Mouse (Mus musculus): ENCODE data around the gene Kbtbd2.

- TF ChIP-seq CTCF (IDR thresholded peaks at IDR 0.05; ENCODE audit: insufficient read depth, low read depth, low read length) (no peak), POLR2A (IDR thresholded peaks at IDR 0.05; ENCODE audit: insufficient read depth, low read depth, low read length) (no peak)
Observed at GRCm38 (mm10) chr6:56796668-56797141, 908 bp downstream of the Kbtbd2 start.

All from olfactory bulb, adult 2 months (tissue).